Mouse (Mus musculus) T-cell, adult 2 months (primary cell): ENCODE data around the gene Xylb.

ENCODE experiments used
- DNase-seq: peaks from one replicate; pipeline ENCODE4 v3.0.0; 2022; ENCODE audit warnings: low spot score

Xylb gene

GRCm38 (mm10) chr9:119401801-119402214 is 44.6 kb downstream of the Xylb start, which contains the start of gene Acvr2b:
Gene Acvr2b, plus strand, starts transcription at chr9:119402118.
- peak; percentile 61 for DNase-seq

- peak; percentile 5 for DNase-seq
Observed at GRCm38 (mm10) chr9:119402253-119403235, 45.4 kb downstream of the Xylb start.

- DNase-seq, result no peak
Observed at GRCm38 (mm10) chr9:119403236-119403641, 46.1 kb downstream of the Xylb start.

- DNase-seq, result no peak
Observed at GRCm38 (mm10) chr9:119404090-119404489, 46.9 kb downstream of the Xylb start.

GRCm38 (mm10) chr9:119407884-119408283 is 50.7 kb downstream of the Xylb start:
- no peak for DNase-seq

GRCm38 (mm10) chr9:119408898-119409664 is 51.9 kb downstream of the Xylb start:
- no peak for DNase-seq

- no peak for DNase-seq
Observed at GRCm38 (mm10) chr9:119409864-119410263, 52.7 kb downstream of the Xylb start.

GRCm38 (mm10) chr9:119418025-119418424 is 60.8 kb downstream of the Xylb start:
- no peak for DNase-seq

- DNase-seq, result no peak
Observed at GRCm38 (mm10) chr9:119419852-119420438, 62.8 kb downstream of the Xylb start.

- no peak for DNase-seq
Observed at GRCm38 (mm10) chr9:119425217-119425975, 68.2 kb downstream of the Xylb start.

GRCm38 (mm10) chr9:119425976-119426415 is 68.8 kb downstream of the Xylb start:
- DNase-seq, result no peak

- no peak for DNase-seq
Observed at GRCm38 (mm10) chr9:119426483-119426882, 69.3 kb downstream of the Xylb start.

- DNase-seq, result peak; percentile 16
Observed at GRCm38 (mm10) chr9:119430311-119430710, 73.1 kb downstream of the Xylb start.

GRCm38 (mm10) chr9:119435855-119436254 is 78.7 kb downstream of the Xylb start:
- DNase-seq, result no peak

GRCm38 (mm10) chr9:119438065-119438464 is 80.9 kb downstream of the Xylb start:
- no peak for DNase-seq

- DNase-seq, result no peak
Observed at GRCm38 (mm10) chr9:119438498-119439000, 81.4 kb downstream of the Xylb start.
